In genomic region chr8:94118776-94119430, GRCm38 (mm10) we compare ENCODE assay signal across 9 mouse cellular contexts. TPM values are rescaled to one million over a fixed set of nuclear protein-coding genes. Genes with fewer than 3 reads are reported as not detected.
DNase-seq lines count a peak whose midpoint lies in the region; ATAC-seq and TF ChIP-seq lines count a peak whose summit lies in the region.
"Had no signal": no experiment of that assay in that cellular context is flagged by ENCODE, and none has a peak within 500 bp of the region (broad histone marks: within the 10 kb centered on the region; RNA-seq: fewer than 3 reads in every experiment).

No protein-coding gene starts in this region.

- peak overlapping the region; percentile 91 for H3K27ac ChIP-seq in forebrain, embryonic 11.5 days (ENCODE audit: low read depth, low read length)

- under 1% methylated on average over 6 of the region's 6 CpGs for WGBS in forebrain, embryonic 11.5 days
- 25% methylated on average over 6 of the region's 6 CpGs for WGBS in lung, adult 2 months

- H3K9ac ChIP-seq in forebrain, embryonic 11.5 days (ENCODE audit: low read length), result peak overlapping the region; percentile 7; the same call in 1 of the 2 replicates

- ATAC-seq in forebrain, embryonic 11.5 days (replicated peaks; ENCODE audit: low FRiP score), result peak; percentile 92
- no peak for ATAC-seq in CD4-positive, CD25-positive, alpha-beta regulatory T cell, adult 4 months

- H3K9me3 ChIP-seq in forebrain, embryonic 11.5 days (ENCODE audit: control insufficient read depth, low read length), result no peaks in the 10 kb centered on the region

- peak; percentile 57 for DNase-seq in c-Kit-positive CD71-positive TER-119-positive erythroid progenitor cells, embryonic 14.5 days (ENCODE audit: low spot score)
- peak; percentile 90 for DNase-seq in forebrain, embryonic 11.5 days (ENCODE audit: low spot score)
- peak; percentile 13 for DNase-seq in kidney, postnatal 14 days
- peak; percentile 75 for DNase-seq in liver
- peak; percentile 48 for DNase-seq in retina, postnatal 1 day
- DNase-seq in heart, adult 18-20 months, result no peak
- no peak for DNase-seq in lung, adult 2 months

- no peaks in the 10 kb centered on the region for H3K36me3 ChIP-seq in forebrain, embryonic 11.5 days (ENCODE audit: control insufficient read depth, insufficient read depth, low read length)

- peaks cover 11% of the 10 kb centered on the region; the same call in 1 of the 2 replicates for H3K4me1 ChIP-seq in forebrain, embryonic 11.5 days (replicated peaks; ENCODE audit: control insufficient read depth, insufficient read depth, low read length)
- H3K4me1 ChIP-seq in lung, adult 2 months (ENCODE audit: control insufficient read depth, insufficient read depth, low read length), result no peaks in the 10 kb centered on the region

- no peaks in the 10 kb centered on the region for H3K27me3 ChIP-seq in forebrain, embryonic 11.5 days (ENCODE audit: control insufficient read depth, insufficient read depth, low read length)

- peak overlapping the region; percentile 21; the same call in 1 of the 2 replicates for H3K4me2 ChIP-seq in forebrain, embryonic 11.5 days (ENCODE audit: low read depth, low read length, severe bottlenecking)

- TF ChIP-seq CTCF in lung, adult 2 months (IDR thresholded peaks at IDR 0.05; ENCODE audit: insufficient read depth, low read length), result no peak

- no peak overlapping the region for H3K4me3 ChIP-seq in forebrain, embryonic 11.5 days (ENCODE audit: low read depth, low read length)
- H3K4me3 ChIP-seq in lung, adult 2 months (replicated peaks; ENCODE audit: extremely low read depth, low read depth, low read length), result no peak overlapping the region

- no peak for TF ChIP-seq POLR2A in lung, adult 2 months (IDR thresholded peaks at IDR 0.05; ENCODE audit: borderline replicate concordance, extremely low read depth, low read depth, low read length)

RNA-seq across cellular contexts. Expression of gene Mt4, which starts 18.1 kb away (rescaled TPM):
- not detected in 2 replicates for polyA plus RNA-seq in forebrain, embryonic 11.5 days (2014; fragmentation: Nextera tagmentation; extraction: Ambion mirVana)
- total RNA-seq in heart, adult 18-20 months (2021), result not detected
- not detected for polyA plus RNA-seq in CD4-positive, CD25-positive, alpha-beta regulatory T cell, adult 4 months (2017; shearing (Covaris generic))
- 935 TPM in 1 of 2 replicates, not detected in the other for polyA plus RNA-seq in lung, adult 2 months (2012; rRNA removed)
- total RNA-seq: liver, adult 2 months had no signal
- polyA plus RNA-seq: liver, adult 2 months had no signal

RNA-seq across cellular contexts. Expression of gene Bbs2, which starts 20.2 kb away (rescaled TPM):
- polyA plus RNA-seq in forebrain, embryonic 11.5 days (2014; fragmentation: Nextera tagmentation; extraction: Ambion mirVana), result 23.3 and 23.8 TPM in 2 replicates
- 10 to 100 TPM in 1 of 2 experiments, 1 to 10 TPM in 1; 7.6 to 10.1 TPM for total RNA-seq in heart, adult 18-20 months (2021)
- polyA plus RNA-seq in CD4-positive, CD25-positive, alpha-beta regulatory T cell, adult 4 months (2017; shearing (Covaris generic)), result 1 to 10 TPM; 7.2 to 7.5 TPM
- 16.0 and 21.5 TPM in 2 replicates for polyA plus RNA-seq in lung, adult 2 months (2012; rRNA removed)

RNA-seq across cellular contexts. Expression of gene Mt3, which starts 33.5 kb away (rescaled TPM):
- 43.6 and 52.3 TPM in 2 replicates for polyA plus RNA-seq in forebrain, embryonic 11.5 days (2014; fragmentation: Nextera tagmentation; extraction: Ambion mirVana)
- 1 to 10 TPM; 2.2 to 2.4 TPM for total RNA-seq in heart, adult 18-20 months (2021)
- polyA plus RNA-seq in CD4-positive, CD25-positive, alpha-beta regulatory T cell, adult 4 months (2017; shearing (Covaris generic)), result not detected
- 1.4 and 1.6 TPM in 2 replicates for polyA plus RNA-seq in lung, adult 2 months (2012; rRNA removed)
- total RNA-seq: liver, adult 2 months had no signal
- polyA plus RNA-seq: liver, adult 2 months had no signal

RNA-seq across cellular contexts. Expression of gene Mt2, which starts 53.6 kb away (rescaled TPM):
- 36.5 and 39.0 TPM in 2 replicates for polyA plus RNA-seq in forebrain, embryonic 11.5 days (2014; fragmentation: Nextera tagmentation; extraction: Ambion mirVana)
- 10 to 100 TPM; 24.4 to 89.7 TPM for total RNA-seq in heart, adult 18-20 months (2021)
- not detected for polyA plus RNA-seq in CD4-positive, CD25-positive, alpha-beta regulatory T cell, adult 4 months (2017; shearing (Covaris generic))
- 32.2 and 56.0 TPM in 2 replicates for polyA plus RNA-seq in lung, adult 2 months (2012; rRNA removed)

RNA-seq across cellular contexts. Expression of gene Mt1, which starts 60.0 kb away (rescaled TPM):
- 109 and 120 TPM in 2 replicates for polyA plus RNA-seq in forebrain, embryonic 11.5 days (2014; fragmentation: Nextera tagmentation; extraction: Ambion mirVana)
- 100 to 1,000 TPM; 240 to 413 TPM for total RNA-seq in heart, adult 18-20 months (2021)
- polyA plus RNA-seq in CD4-positive, CD25-positive, alpha-beta regulatory T cell, adult 4 months (2017; shearing (Covaris generic)), result 1 to 10 TPM; 3.5 to 4.2 TPM
- polyA plus RNA-seq in lung, adult 2 months (2012; rRNA removed), result 417 and 493 TPM in 2 replicates

Comparison
In these comparisons a context has a peak if more than half of its experiments do, and no peak if none do; other contexts are left out.
1. DNase-seq: peak in c-Kit-positive CD71-positive TER-119-positive erythroid progenitor cells, embryonic 14.5 days (single experiment), forebrain, embryonic 11.5 days (single experiment), kidney, postnatal 14 days (single experiment), liver (single experiment) and retina, postnatal 1 day (single experiment); none in heart, adult 18-20 months (0 of 2) and lung, adult 2 months (single experiment).
2. RNA of gene Mt3, which starts 33.5 kb away (polyA plus RNA-seq): 43.6 to 52.3 TPM in forebrain, embryonic 11.5 days; 1.4 to 1.6 TPM in lung, adult 2 months and not detected in CD4-positive, CD25-positive, alpha-beta regulatory T cell, adult 4 months; every median in the first group is over 10 times any median in the second.